Mouse (Mus musculus) liver, embryonic 13.5 days (tissue): ENCODE results near the gene Ssh1. TPM values are rescaled to one million over a fixed set of nuclear protein-coding genes. Genes with fewer than 3 reads are reported as not detected.

Experiments used
- ATAC-seq: fragments of 200-750 bp; cut with Nextera tagmentation; 2 replicates; pipeline ENCODE4 v1.8.0; 2017; ENCODE audit warnings: low read depth, mild to moderate bottlenecking, moderate number of reproducible peaks, moderate library complexity
- DNase-seq: peaks from one replicate; pipeline ENCODE4 v3.0.0; 2022
- H3K27ac ChIP-seq: fragments of 300-500 bp; sonication (generic); 2 replicates; pipeline ENCODE4 v1.5.1; 2015; ENCODE audit warnings: moderate library complexity, mild to moderate bottlenecking, inconsistent platforms
- H3K27me3 ChIP-seq: fragments of 300-500 bp; sonication (generic); 2 replicates; pipeline ENCODE4 v1.6.1; 2015; ENCODE audit warnings: mild to moderate bottlenecking, inconsistent platforms
- H3K36me3 ChIP-seq: fragments of 300-500 bp; sonication (generic); 2 replicates; pipeline ENCODE4 v1.6.1; 2015; ENCODE audit warnings: mild to moderate bottlenecking, inconsistent platforms
- H3K4me1 ChIP-seq: fragments of 300-500 bp; sonication (generic); replicated peaks from 2 replicates; pipeline ENCODE4 v1.6.1; 2015; ENCODE audit warnings: inconsistent platforms
- H3K4me2 ChIP-seq: fragments of 300-500 bp; sonication (generic); 2 replicates; pipeline ENCODE4 v1.6.1; 2015; ENCODE audit warnings: inconsistent platforms, mild to moderate bottlenecking, moderate library complexity
- H3K4me3 ChIP-seq: fragments of 300-500 bp; sonication (generic); replicated peaks from 2 replicates; pipeline ENCODE4 v1.5.1; 2015; ENCODE audit warnings: mild to moderate bottlenecking, inconsistent platforms
- H3K9ac ChIP-seq: fragments of 300-500 bp; sonication (generic); 2 replicates; pipeline ENCODE4 v1.6.1; 2015; ENCODE audit warnings: mild to moderate bottlenecking, inconsistent platforms
- H3K9me3 ChIP-seq: fragments of 300-500 bp; sonication (generic); replicated peaks from 2 replicates; pipeline ENCODE4 v1.6.1; 2016; ENCODE audit warnings: inconsistent platforms
- WGBS: fragments of 180-500 bp; shearing (Covaris S2); methylation state at CpG from one replicate; pipeline ENCODE4 v1.1.7; 2015; ENCODE audit not compliant: insufficient replicate concordance; 5-methylcytosine and 5-hydroxymethylcytosine counted together
- polyA plus RNA-seq: library from polyadenylated mRNA; unstranded; fragments of >200 nt; fragmentation: Nextera tagmentation; extraction: Ambion mirVana; gene quantifications from 2 replicates; pipeline ENCODE4 v1.2.1, GENCODE M21; 2015

Gene Ssh1
- polyA plus RNA-seq, 1 experiment from 2014 or later, result 5.4 TPM

GRCm38 (mm10) chr5:113992339-113992831, 1.3 kb downstream of the Ssh1 start:
- peak overlapping the region; percentile 91 for H3K9ac ChIP-seq
- WGBS, result 3% methylated on average over 12 of the region's 12 CpGs
- peak overlapping the region; percentile 94 for H3K27ac ChIP-seq
- H3K4me1 ChIP-seq, result peaks cover 66% of the 10 kb centered on the region
- H3K4me3 ChIP-seq, result peak overlapping the region; percentile 81
- H3K27me3 ChIP-seq, result peaks cover 12% of the 10 kb centered on the region; the same call in 1 of the 2 replicates
- DNase-seq (peak; percentile 63), ATAC-seq (peak; percentile 57)
- H3K36me3 ChIP-seq, result peaks cover 8% of the 10 kb centered on the region; the same call in 1 of the 2 replicates
- H3K9me3 ChIP-seq, result no peaks in the 10 kb centered on the region
- H3K4me2 ChIP-seq, result peak overlapping the region; percentile 97

GRCm38 (mm10) chr5:113991141-113991540, 2.6 kb downstream of the Ssh1 start:
- H3K9me3 ChIP-seq, result no peaks in the 10 kb centered on the region
- no peak for ATAC-seq
- no peak overlapping the region for H3K4me3 ChIP-seq
- H3K4me1 ChIP-seq, result peaks cover 78% of the 10 kb centered on the region
- peak overlapping the region; percentile 87 for H3K27ac ChIP-seq
- peaks cover 3% of the 10 kb centered on the region; the same call in 1 of the 2 replicates for H3K27me3 ChIP-seq
- peak overlapping the region; percentile 97; the same call in 1 of the 2 replicates for H3K4me2 ChIP-seq
- WGBS, result 76% methylated on average over 7 of the region's 7 CpGs
- H3K9ac ChIP-seq, result no peak overlapping the region
- no peak for DNase-seq
- H3K36me3 ChIP-seq, result peaks cover 8% of the 10 kb centered on the region; the same call in 1 of the 2 replicates

GRCm38 (mm10) chr5:113990593-113990992, 3.1 kb downstream of the Ssh1 start:
- no peak for ATAC-seq
- no peak for DNase-seq
- H3K4me3 ChIP-seq, result no peak overlapping the region
- H3K36me3 ChIP-seq, result peaks cover 8% of the 10 kb centered on the region; the same call in 1 of the 2 replicates
- no peaks in the 10 kb centered on the region for H3K9me3 ChIP-seq
- H3K9ac ChIP-seq, result peak overlapping the region; percentile 71
- peak overlapping the region; percentile 87 for H3K27ac ChIP-seq
- peaks cover 84% of the 10 kb centered on the region for H3K4me1 ChIP-seq
- peaks cover under 1% of the 10 kb centered on the region; the same call in 1 of the 2 replicates for H3K27me3 ChIP-seq
- H3K4me2 ChIP-seq, result peak overlapping the region; percentile 63
- 77% methylated on average over 5 of the region's 5 CpGs for WGBS

- ATAC-seq, result peak; percentile 65
- peak overlapping the region; percentile 63 for H3K4me2 ChIP-seq
Observed at GRCm38 (mm10) chr5:113989437-113990024, 4.2 kb downstream of the Ssh1 start.

GRCm38 (mm10) chr5:113986182-113986961, 7.3 kb downstream of the Ssh1 start:
- no peak for DNase-seq
- 43% methylated on average over 9 of the region's 9 CpGs for WGBS

More at GRCm38 (mm10) chr5:113989437-113990024, 4.2 kb downstream of the Ssh1 start:
- H3K36me3 ChIP-seq, result peaks cover 8% of the 10 kb centered on the region; the same call in 1 of the 2 replicates
- peak overlapping the region; percentile 56 for H3K4me3 ChIP-seq
- peak; percentile 78 for DNase-seq
- H3K27me3 ChIP-seq, result no peaks in the 10 kb centered on the region
- 59% methylated on average over 20 of the region's 20 CpGs for WGBS
- peak overlapping the region; percentile 71 for H3K9ac ChIP-seq
- H3K9me3 ChIP-seq, result no peaks in the 10 kb centered on the region
- H3K4me1 ChIP-seq, result peaks cover 94% of the 10 kb centered on the region
- H3K27ac ChIP-seq, result peak overlapping the region; percentile 87

GRCm38 (mm10) chr5:113985737-113986136, 8.0 kb downstream of the Ssh1 start:
- WGBS, result 73% methylated on average over 2 of the region's 2 CpGs
- Histone ChIP-seq H3K27ac (peak overlapping the region; percentile 98), H3K9me3 (no peaks in the 10 kb centered on the region), H3K4me3 (peak overlapping the region; percentile 35), H3K4me2 (peak overlapping the region; percentile 83), H3K9ac (peak overlapping the region; percentile 83), H3K36me3 (peaks cover 22% of the 10 kb centered on the region), H3K4me1 (peaks cover 98% of the 10 kb centered on the region), H3K27me3 (no peaks in the 10 kb centered on the region)
- ATAC-seq (no peak), DNase-seq (no peak)

More at GRCm38 (mm10) chr5:113986182-113986961, 7.3 kb downstream of the Ssh1 start:
- H3K4me2 ChIP-seq, result peak overlapping the region; percentile 83
- peaks cover 98% of the 10 kb centered on the region for H3K4me1 ChIP-seq
- no peaks in the 10 kb centered on the region for H3K9me3 ChIP-seq
- no peaks in the 10 kb centered on the region for H3K27me3 ChIP-seq
- H3K4me3 ChIP-seq, result peak overlapping the region; percentile 35
- H3K36me3 ChIP-seq, result peaks cover 22% of the 10 kb centered on the region
- ATAC-seq, result no peak
- H3K9ac ChIP-seq, result peak overlapping the region; percentile 83
- H3K27ac ChIP-seq, result peak overlapping the region; percentile 98

GRCm38 (mm10) chr5:113984025-113984740, 9.5 kb downstream of the Ssh1 start:
- H3K9me3 ChIP-seq, result no peaks in the 10 kb centered on the region
- H3K9ac ChIP-seq, result peak overlapping the region; percentile 83
- DNase-seq (peak; percentile 75), ATAC-seq (peak; percentile 90)
- peak overlapping the region; percentile 98 for H3K27ac ChIP-seq
- H3K4me2 ChIP-seq, result peak overlapping the region; percentile 83
- peaks cover 22% of the 10 kb centered on the region for H3K36me3 ChIP-seq
- WGBS, result 32% methylated on average over 13 of the region's 13 CpGs
- peak overlapping the region; percentile 57 for H3K4me3 ChIP-seq
- H3K4me1 ChIP-seq, result peaks cover 98% of the 10 kb centered on the region
- H3K27me3 ChIP-seq, result no peaks in the 10 kb centered on the region

- peaks cover 98% of the 10 kb centered on the region for H3K4me1 ChIP-seq
- 45% methylated on average over 6 of the region's 6 CpGs for WGBS
Observed at GRCm38 (mm10) chr5:113983541-113983940, 10.2 kb downstream of the Ssh1 start.

GRCm38 (mm10) chr5:113981843-113982242, 11.9 kb downstream of the Ssh1 start:
- H3K4me2 ChIP-seq, result peak overlapping the region; percentile 61; the same call in 1 of the 2 replicates
- peaks cover 23% of the 10 kb centered on the region for H3K36me3 ChIP-seq
- peak overlapping the region; percentile 66 for H3K9ac ChIP-seq
- H3K9me3 ChIP-seq, result no peaks in the 10 kb centered on the region
- no peak for ATAC-seq
- 84% methylated on average over 8 of the region's 8 CpGs for WGBS
- DNase-seq, result no peak
- peak overlapping the region; percentile 98 for H3K27ac ChIP-seq
- H3K27me3 ChIP-seq, result no peaks in the 10 kb centered on the region
- H3K4me1 ChIP-seq, result peaks cover 100% of the 10 kb centered on the region
- no peak overlapping the region for H3K4me3 ChIP-seq

More at GRCm38 (mm10) chr5:113983541-113983940, 10.2 kb downstream of the Ssh1 start:
- Histone ChIP-seq H3K27me3 (no peaks in the 10 kb centered on the region), H3K36me3 (peaks cover 17% of the 10 kb centered on the region), H3K9ac (peak overlapping the region; percentile 83), H3K4me2 (peak overlapping the region; percentile 83), H3K27ac (peak overlapping the region; percentile 98), H3K9me3 (no peaks in the 10 kb centered on the region), H3K4me3 (peak overlapping the region; percentile 57)
- DNase-seq (no peak), ATAC-seq (no peak)

- H3K27me3 ChIP-seq, result no peaks in the 10 kb centered on the region
- peak overlapping the region; percentile 61 for H3K4me2 ChIP-seq
- H3K9ac ChIP-seq, result peak overlapping the region; percentile 66
- H3K4me3 ChIP-seq, result 0 out of 2 replicates have a peak overlapping the region, but pooled peaks have one; percentile 15
- peaks cover 29% of the 10 kb centered on the region for H3K36me3 ChIP-seq
- H3K4me1 ChIP-seq, result peaks cover 100% of the 10 kb centered on the region
- ATAC-seq, result no peak
- no peaks in the 10 kb centered on the region for H3K9me3 ChIP-seq
- peak overlapping the region; percentile 98 for H3K27ac ChIP-seq
- peak; percentile 42 for DNase-seq
- WGBS, result 59% methylated on average over 6 of the region's 6 CpGs
Observed at GRCm38 (mm10) chr5:113981171-113981570, 12.5 kb downstream of the Ssh1 start.
